Mouse (Mus musculus) midbrain, embryonic 12.5 days (tissue): ENCODE measurements around the gene Rps17. TPM values are rescaled to one million over a fixed set of nuclear protein-coding genes. Genes with fewer than 3 reads are reported as not detected.

Experiments
- ATAC-seq: fragments of 200-750 bp; cut with Nextera tagmentation; 2 replicates; pipeline ENCODE4 v1.8.0; 2017; ENCODE audit warnings: low read depth, moderate TSS enrichment, moderate library complexity; ENCODE audit not compliant: low FRiP score
- H3K27ac ChIP-seq: fragments of 300-500 bp; sonication (generic); replicated peaks from 2 replicates; pipeline ENCODE4 v1.5.1; 2016; ENCODE audit warnings: mild to moderate bottlenecking
- H3K27me3 ChIP-seq: fragments of 300-500 bp; sonication (generic); 2 replicates; pipeline ENCODE4 v1.6.1; 2016; ENCODE audit warnings: mild to moderate bottlenecking
- H3K36me3 ChIP-seq: fragments of 300-500 bp; sonication (generic); 2 replicates; pipeline ENCODE4 v1.6.1; 2016
- H3K4me1 ChIP-seq: fragments of 300-500 bp; sonication (generic); 2 replicates; pipeline ENCODE4 v1.6.1; 2016
- H3K4me2 ChIP-seq: fragments of 300-500 bp; sonication (generic); replicated peaks from 2 replicates; pipeline ENCODE4 v1.6.1; 2016; ENCODE audit warnings: mild to moderate bottlenecking, moderate library complexity
- H3K4me3 ChIP-seq: fragments of 300-500 bp; sonication (generic); 2 replicates; pipeline ENCODE4 v1.5.1; 2016; ENCODE audit warnings: mild to moderate bottlenecking
- H3K9ac ChIP-seq: fragments of 300-500 bp; sonication (generic); replicated peaks from 2 replicates; pipeline ENCODE4 v1.6.1; 2016; ENCODE audit warnings: mild to moderate bottlenecking, moderate library complexity
- H3K9me3 ChIP-seq: fragments of 300-500 bp; sonication (generic); 2 replicates; pipeline ENCODE4 v1.6.1; 2016; ENCODE audit warnings: mild to moderate bottlenecking
- WGBS: fragments of 180-500 bp; shearing (Covaris S2); methylation state at CpG from one replicate; pipeline ENCODE4 v1.1.7; 2016; 5-methylcytosine and 5-hydroxymethylcytosine counted together
- polyA plus RNA-seq: library from polyadenylated mRNA; unstranded; fragments of >200 nt; fragmentation: Nextera tagmentation; extraction: Ambion mirVana; gene quantifications from 2 replicates; pipeline ENCODE4 v1.2.1, GENCODE M21; 2016

The Rps17 gene
- polyA plus RNA-seq, 1 experiment from 2014 or later = 901 TPM

GRCm38 (mm10) chr7:81330767-81331166, 14.3 kb downstream of the Rps17 start:
- H3K9ac ChIP-seq = no peak overlapping the region
- WGBS = 3% methylated on average over 3 of the region's 3 CpGs
- H3K27me3 ChIP-seq = no peaks in the 10 kb centered on the region
- ATAC-seq = no peak
- H3K4me2 ChIP-seq = no peak overlapping the region
- no peak overlapping the region for H3K27ac ChIP-seq
- no peaks in the 10 kb centered on the region for H3K9me3 ChIP-seq
- H3K36me3 ChIP-seq = peaks cover 12% of the 10 kb centered on the region; the same call in 1 of the 2 replicates
- H3K4me3 ChIP-seq = no peak overlapping the region
- peaks cover 8% of the 10 kb centered on the region; the same call in 1 of the 2 replicates for H3K4me1 ChIP-seq

DNA sequence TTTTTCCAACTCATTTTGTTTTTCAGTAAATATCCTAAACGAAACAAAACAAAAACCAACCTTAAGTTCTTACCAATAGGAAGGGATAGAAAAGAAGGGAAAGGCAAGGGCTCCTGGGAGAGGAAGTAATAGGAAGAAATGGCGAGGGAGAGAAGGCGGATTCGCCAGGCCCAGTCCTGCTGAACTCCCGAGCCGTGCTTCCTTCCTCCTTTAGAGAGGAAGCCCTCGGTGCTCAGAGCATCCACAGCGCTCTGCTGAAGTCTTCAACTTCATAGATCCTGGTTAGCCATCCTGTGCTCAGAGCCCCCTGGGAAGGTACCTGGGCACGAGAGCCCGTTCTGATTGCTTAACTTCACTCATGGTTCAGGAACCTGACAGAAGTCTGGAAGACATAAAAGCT, 17.4 kb downstream of the Rps17 start:
- H3K27me3 ChIP-seq = no peaks in the 10 kb centered on the region
- H3K4me3 ChIP-seq = no peak overlapping the region
- WGBS = 81% methylated on average over 10 of the region's 10 CpGs
- H3K4me2 ChIP-seq = no peak overlapping the region
- no peaks in the 10 kb centered on the region for H3K9me3 ChIP-seq
- no peak overlapping the region for H3K9ac ChIP-seq
- H3K4me1 ChIP-seq = peaks cover 5% of the 10 kb centered on the region; the same call in 1 of the 2 replicates
- ATAC-seq = no peak
- H3K27ac ChIP-seq = no peak overlapping the region
- H3K36me3 ChIP-seq = peaks cover 8% of the 10 kb centered on the region; the same call in 1 of the 2 replicates

GRCm38 (mm10) chr7:81326859-81327258, 18.2 kb downstream of the Rps17 start:
- H3K4me1 ChIP-seq = peaks cover 5% of the 10 kb centered on the region; the same call in 1 of the 2 replicates
- H3K4me3 ChIP-seq = no peak overlapping the region
- H3K9me3 ChIP-seq = no peaks in the 10 kb centered on the region
- no peak overlapping the region for H3K4me2 ChIP-seq
- H3K27ac ChIP-seq = no peak overlapping the region
- no peaks in the 10 kb centered on the region for H3K27me3 ChIP-seq
- H3K36me3 ChIP-seq = 0 out of 2 replicates have a peak, but pooled peaks cover 4% of the 10 kb centered on the region
- 83% methylated on average over 6 of the region's 6 CpGs for WGBS
- H3K9ac ChIP-seq = no peak overlapping the region
- ATAC-seq = no peak

GRCm38 (mm10) chr7:81326043-81326442, 19.0 kb downstream of the Rps17 start:
- no peak overlapping the region for H3K4me3 ChIP-seq
- H3K4me2 ChIP-seq = no peak overlapping the region
- no peak overlapping the region for H3K27ac ChIP-seq
- ATAC-seq = no peak
- no peaks in the 10 kb centered on the region for H3K27me3 ChIP-seq
- H3K9ac ChIP-seq = no peak overlapping the region
- 91% methylated on average over 12 of the region's 12 CpGs for WGBS
- no peaks in the 10 kb centered on the region for H3K9me3 ChIP-seq
- H3K4me1 ChIP-seq = peaks cover 5% of the 10 kb centered on the region; the same call in 1 of the 2 replicates
- H3K36me3 ChIP-seq = 0 out of 2 replicates have a peak, but pooled peaks cover 4% of the 10 kb centered on the region

DNA sequence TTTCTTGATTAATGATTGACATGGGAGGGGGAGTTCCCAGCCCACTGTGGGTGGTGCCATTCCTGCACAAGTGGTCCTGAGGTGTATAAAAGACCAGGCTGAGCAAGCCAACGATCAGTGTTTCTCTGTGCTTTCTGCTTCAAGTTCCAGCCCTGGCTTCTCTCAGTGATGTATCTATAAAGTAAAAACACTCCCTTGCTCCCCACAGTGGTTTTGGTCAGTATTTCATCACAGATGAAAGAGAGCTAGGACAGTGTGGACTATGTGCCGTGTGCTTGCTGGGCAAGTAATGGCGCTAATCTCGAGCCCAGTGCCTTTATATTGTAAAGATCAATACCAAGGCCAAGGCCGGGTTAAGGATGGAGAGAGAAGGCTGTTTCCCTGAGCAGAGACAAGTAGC, 23.3 kb downstream of the Rps17 start:
- no peak for ATAC-seq
- Histone ChIP-seq H3K36me3 (no peaks in the 10 kb centered on the region), H3K27ac (no peak overlapping the region), H3K4me3 (no peak overlapping the region), H3K4me1 (no peaks in the 10 kb centered on the region), H3K9me3 (no peaks in the 10 kb centered on the region), H3K27me3 (no peaks in the 10 kb centered on the region), H3K9ac (no peak overlapping the region), H3K4me2 (no peak overlapping the region)
- 80% methylated on average over 5 of the region's 5 CpGs for WGBS

DNA sequence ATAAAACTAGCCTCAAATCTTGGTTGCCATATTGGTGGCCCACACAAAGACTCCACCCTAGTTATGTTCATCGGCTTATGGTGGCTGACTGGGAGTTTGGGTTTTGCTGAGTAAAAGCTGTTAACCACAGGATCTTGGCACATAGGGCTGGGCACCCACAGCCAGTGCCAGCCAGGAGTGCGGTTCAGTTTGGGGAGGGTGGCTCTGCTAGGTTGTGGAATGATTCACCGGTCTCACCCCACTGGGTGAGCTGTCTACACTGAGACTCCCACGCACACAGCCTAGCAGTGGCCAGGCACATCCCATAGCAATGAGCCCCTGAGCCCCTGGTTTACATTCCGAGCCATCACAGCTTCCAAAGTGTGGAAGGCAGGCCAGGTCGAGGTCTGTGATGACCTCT, 25.3 kb downstream of the Rps17 start:
- H3K27ac ChIP-seq = no peak overlapping the region
- WGBS = 91% methylated on average over 6 of the region's 6 CpGs
- H3K4me2 ChIP-seq = no peak overlapping the region
- no peak overlapping the region for H3K4me3 ChIP-seq
- H3K9ac ChIP-seq = no peak overlapping the region
- ATAC-seq = no peak
- H3K27me3 ChIP-seq = no peaks in the 10 kb centered on the region
- no peaks in the 10 kb centered on the region for H3K36me3 ChIP-seq
- H3K4me1 ChIP-seq = no peaks in the 10 kb centered on the region
- H3K9me3 ChIP-seq = no peaks in the 10 kb centered on the region

- 84% methylated on average over 8 of the region's 8 CpGs for WGBS
Measured at GRCm38 (mm10) chr7:81315583-81315982, 29.5 kb downstream of the Rps17 start.

GRCm38 (mm10) chr7:81311581-81311980, 33.5 kb downstream of the Rps17 start:
- no peaks in the 10 kb centered on the region for H3K4me1 ChIP-seq
- H3K27ac ChIP-seq = no peak overlapping the region
- no peaks in the 10 kb centered on the region for H3K36me3 ChIP-seq
- H3K4me2 ChIP-seq = no peak overlapping the region
- no peaks in the 10 kb centered on the region for H3K9me3 ChIP-seq
- H3K9ac ChIP-seq = no peak overlapping the region
- ATAC-seq = no peak
- H3K4me3 ChIP-seq = no peak overlapping the region
- H3K27me3 ChIP-seq = no peaks in the 10 kb centered on the region

More at GRCm38 (mm10) chr7:81315583-81315982, 29.5 kb downstream of the Rps17 start:
- Histone ChIP-seq H3K9me3 (no peaks in the 10 kb centered on the region), H3K27me3 (no peaks in the 10 kb centered on the region), H3K36me3 (no peaks in the 10 kb centered on the region), H3K4me2 (no peak overlapping the region), H3K4me1 (no peaks in the 10 kb centered on the region), H3K27ac (no peak overlapping the region), H3K4me3 (no peak overlapping the region), H3K9ac (no peak overlapping the region)
- no peak for ATAC-seq

GRCm38 (mm10) chr7:81311130-81311529, 33.9 kb downstream of the Rps17 start:
- Histone ChIP-seq H3K4me1 (no peaks in the 10 kb centered on the region), H3K27me3 (no peaks in the 10 kb centered on the region), H3K4me2 (no peak overlapping the region), H3K36me3 (no peaks in the 10 kb centered on the region), H3K27ac (no peak overlapping the region), H3K9ac (no peak overlapping the region), H3K9me3 (no peaks in the 10 kb centered on the region), H3K4me3 (no peak overlapping the region)
- no peak for ATAC-seq
- WGBS = 88% methylated on average over 1 of the region's 1 CpGs

DNA sequence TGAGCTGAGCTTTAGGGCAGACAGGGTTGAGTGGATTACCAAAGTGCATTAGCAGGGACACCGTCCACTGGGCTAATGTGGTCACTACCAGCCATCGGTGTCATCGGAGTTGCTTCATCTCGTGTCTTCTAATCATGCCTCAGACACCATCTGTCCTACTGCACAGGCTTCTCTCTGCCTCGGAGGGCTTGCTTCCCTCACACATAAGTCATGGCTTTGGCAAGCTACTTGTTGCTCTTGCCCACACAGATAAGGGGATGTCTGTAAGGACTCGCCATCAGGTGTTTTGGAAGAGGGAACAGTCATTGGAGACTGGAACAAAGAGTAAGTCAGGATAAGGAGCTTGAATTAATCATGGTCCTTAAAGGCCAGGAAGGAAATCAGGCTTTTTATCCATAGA, 35.8 kb downstream of the Rps17 start:
- H3K36me3 ChIP-seq = no peaks in the 10 kb centered on the region
- WGBS = 91% methylated on average over 6 of the region's 6 CpGs
- H3K9ac ChIP-seq = no peak overlapping the region
- no peak overlapping the region for H3K4me2 ChIP-seq
- H3K4me1 ChIP-seq = no peaks in the 10 kb centered on the region
- ATAC-seq = no peak
- no peak overlapping the region for H3K27ac ChIP-seq
- H3K4me3 ChIP-seq = no peak overlapping the region
- H3K27me3 ChIP-seq = no peaks in the 10 kb centered on the region
- no peaks in the 10 kb centered on the region for H3K9me3 ChIP-seq

DNA sequence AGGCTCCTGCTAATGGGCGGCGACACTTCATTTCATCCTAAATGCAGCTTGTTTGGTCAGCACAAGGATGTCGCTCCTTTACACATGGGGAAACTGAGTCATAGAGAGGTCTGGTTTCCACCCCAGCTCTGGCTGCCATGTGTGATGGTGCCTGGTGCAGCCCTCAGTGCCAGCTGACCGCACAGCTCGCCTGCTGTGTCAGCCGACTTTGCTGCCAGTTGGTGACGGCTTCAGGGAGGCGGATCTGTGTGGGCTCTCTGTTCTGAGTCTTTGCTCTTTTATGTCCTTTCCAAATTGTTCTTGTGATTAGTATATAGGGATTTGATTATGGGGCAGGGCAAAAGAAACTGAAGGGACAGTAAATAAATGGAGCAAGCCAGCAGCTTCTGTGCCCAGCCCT, 37.3 kb downstream of the Rps17 start:
- no peak overlapping the region for H3K9ac ChIP-seq
- H3K27ac ChIP-seq = no peak overlapping the region
- H3K4me3 ChIP-seq = no peak overlapping the region
- H3K4me2 ChIP-seq = no peak overlapping the region
- no peaks in the 10 kb centered on the region for H3K36me3 ChIP-seq
- no peaks in the 10 kb centered on the region for H3K9me3 ChIP-seq
- H3K27me3 ChIP-seq = no peaks in the 10 kb centered on the region
- ATAC-seq = no peak
- WGBS = 75% methylated on average over 8 of the region's 8 CpGs
- H3K4me1 ChIP-seq = no peaks in the 10 kb centered on the region

GRCm38 (mm10) chr7:81304675-81305074, 40.4 kb downstream of the Rps17 start:
- Histone ChIP-seq H3K4me3 (no peak overlapping the region), H3K9ac (no peak overlapping the region), H3K27me3 (no peaks in the 10 kb centered on the region), H3K4me2 (no peak overlapping the region), H3K9me3 (no peaks in the 10 kb centered on the region), H3K36me3 (no peaks in the 10 kb centered on the region), H3K27ac (no peak overlapping the region), H3K4me1 (peaks cover 8% of the 10 kb centered on the region)
- WGBS = 94% methylated on average over 5 of the region's 5 CpGs
- no peak for ATAC-seq

GRCm38 (mm10) chr7:81304100-81304499, 41.0 kb downstream of the Rps17 start:
- no peak overlapping the region for H3K4me2 ChIP-seq
- H3K4me1 ChIP-seq = peaks cover 8% of the 10 kb centered on the region
- H3K36me3 ChIP-seq = no peaks in the 10 kb centered on the region
- no peaks in the 10 kb centered on the region for H3K9me3 ChIP-seq
- H3K4me3 ChIP-seq = no peak overlapping the region
- WGBS = 78% methylated on average over 5 of the region's 5 CpGs
- no peak overlapping the region for H3K27ac ChIP-seq
- ATAC-seq = no peak
- H3K9ac ChIP-seq = no peak overlapping the region
- no peaks in the 10 kb centered on the region for H3K27me3 ChIP-seq
